In genomic region chr4:150495568-150495967, GRCm38 (mm10) we compare ENCODE assay signal across 17 mouse cellular contexts.
DNase-seq lines count a peak whose midpoint lies in the region; ATAC-seq lines count a peak whose summit lies in the region.
"Had no signal": no experiment of that assay in that cellular context is flagged by ENCODE, and none has a peak within 500 bp of the region (broad histone marks: within the 10 kb centered on the region; RNA-seq: fewer than 3 reads in every experiment).

No protein-coding gene starts in this region.

- ATAC-seq in forebrain, embryonic 13.5 days: no peak
- ATAC-seq in forebrain, embryonic 11.5 days (replicated peaks; ENCODE audit: low FRiP score): no peak
- ATAC-seq in hindbrain, embryonic 15.5 days (ENCODE audit: low FRiP score, low read depth): peak; percentile 27; the same call in 1 of the 2 replicates
- ATAC-seq in hindbrain, embryonic 12.5 days (ENCODE audit: low FRiP score): no peak
- peak; percentile 72 for ATAC-seq in granulocyte monocyte progenitor cell, adult 5-6 weeks (replicated peaks; ENCODE audit: poor library complexity, severe bottlenecking)
- peak; percentile 93 for ATAC-seq in megakaryocyte, adult 5-6 weeks (ENCODE audit: poor library complexity, severe bottlenecking)
- ATAC-seq: inflammation-experienced regulatory T-cells, adult 6 months had no signal

- H3K27ac ChIP-seq in forebrain, embryonic 13.5 days: peak overlapping the region; percentile 31; the same call in 1 of the 2 replicates
- no peak overlapping the region for H3K27ac ChIP-seq in forebrain, embryonic 11.5 days (ENCODE audit: low read depth, low read length)
- 0 out of 2 replicates have a peak overlapping the region, but pooled peaks have one; percentile 6 for H3K27ac ChIP-seq in hindbrain, embryonic 15.5 days (replicated peaks)
- no peak overlapping the region for H3K27ac ChIP-seq in hindbrain, embryonic 12.5 days
- H3K27ac ChIP-seq: embryonic facial prominence, embryonic 15.5 days; kidney, postnatal 0 days; limb, embryonic 10.5 days; liver, embryonic 14.5 days had no signal

- no peak for DNase-seq in forebrain, embryonic 11.5 days (ENCODE audit: low spot score)
- no peak for DNase-seq in right cerebral cortex, adult 2 months (ENCODE audit: low spot score in 2 of 2)
- no peak for DNase-seq in thymus, adult 18-20 months
- DNase-seq: adrenal gland, postnatal 10 days; cerebellum, postnatal 36 days; layer of hippocampus, postnatal 36 days; spleen, adult 18-20 months had no signal

- H3K9ac ChIP-seq in forebrain, embryonic 13.5 days: no peak overlapping the region
- no peak overlapping the region for H3K9ac ChIP-seq in forebrain, embryonic 11.5 days (ENCODE audit: low read length)
- H3K9ac ChIP-seq in hindbrain, embryonic 15.5 days: no peak overlapping the region
- no peak overlapping the region for H3K9ac ChIP-seq in hindbrain, embryonic 12.5 days
- H3K9ac ChIP-seq: embryonic facial prominence, embryonic 15.5 days; liver, embryonic 14.5 days had no signal

- no peaks in the 10 kb centered on the region for H3K36me3 ChIP-seq in forebrain, embryonic 13.5 days (ENCODE audit: poor library complexity, severe bottlenecking)
- H3K36me3 ChIP-seq in forebrain, embryonic 11.5 days (ENCODE audit: control insufficient read depth, insufficient read depth, low read length): no peaks in the 10 kb centered on the region
- H3K36me3 ChIP-seq in hindbrain, embryonic 15.5 days: no peaks in the 10 kb centered on the region
- no peaks in the 10 kb centered on the region for H3K36me3 ChIP-seq in hindbrain, embryonic 12.5 days
- H3K36me3 ChIP-seq: embryonic facial prominence, embryonic 15.5 days had no signal

- no peak overlapping the region for H3K4me3 ChIP-seq in forebrain, embryonic 13.5 days
- no peak overlapping the region for H3K4me3 ChIP-seq in forebrain, embryonic 11.5 days (ENCODE audit: low read depth, low read length)
- no peak overlapping the region for H3K4me3 ChIP-seq in hindbrain, embryonic 15.5 days
- no peak overlapping the region for H3K4me3 ChIP-seq in hindbrain, embryonic 12.5 days
- H3K4me3 ChIP-seq: embryonic facial prominence, embryonic 15.5 days; limb, embryonic 10.5 days had no signal

- no peaks in the 10 kb centered on the region for H3K27me3 ChIP-seq in forebrain, embryonic 13.5 days
- H3K27me3 ChIP-seq in forebrain, embryonic 11.5 days (ENCODE audit: control insufficient read depth, insufficient read depth, low read length): no peaks in the 10 kb centered on the region
- H3K27me3 ChIP-seq in hindbrain, embryonic 15.5 days: no peaks in the 10 kb centered on the region
- no peaks in the 10 kb centered on the region for H3K27me3 ChIP-seq in hindbrain, embryonic 12.5 days
- H3K27me3 ChIP-seq: embryonic facial prominence, embryonic 15.5 days had no signal

- peaks cover 16% of the 10 kb centered on the region for H3K4me1 ChIP-seq in forebrain, embryonic 13.5 days
- H3K4me1 ChIP-seq in forebrain, embryonic 11.5 days (replicated peaks; ENCODE audit: control insufficient read depth, insufficient read depth, low read length): 0 out of 2 replicates have a peak, but pooled peaks cover 2% of the 10 kb centered on the region
- H3K4me1 ChIP-seq in hindbrain, embryonic 15.5 days (replicated peaks): peaks cover 26% of the 10 kb centered on the region
- peaks cover 7% of the 10 kb centered on the region for H3K4me1 ChIP-seq in hindbrain, embryonic 12.5 days
- H3K4me1 ChIP-seq: limb, embryonic 10.5 days had no signal

- no peaks in the 10 kb centered on the region for H3K9me3 ChIP-seq in forebrain, embryonic 13.5 days (replicated peaks)
- H3K9me3 ChIP-seq in forebrain, embryonic 11.5 days (ENCODE audit: control insufficient read depth, low read length): no peaks in the 10 kb centered on the region
- H3K9me3 ChIP-seq in hindbrain, embryonic 15.5 days: no peaks in the 10 kb centered on the region
- H3K9me3 ChIP-seq in hindbrain, embryonic 12.5 days (replicated peaks): no peaks in the 10 kb centered on the region
- H3K9me3 ChIP-seq: embryonic facial prominence, embryonic 15.5 days; limb, embryonic 10.5 days had no signal

- no peak overlapping the region for H3K4me2 ChIP-seq in forebrain, embryonic 13.5 days
- no peak overlapping the region for H3K4me2 ChIP-seq in forebrain, embryonic 11.5 days (ENCODE audit: low read depth, low read length, severe bottlenecking)
- no peak overlapping the region for H3K4me2 ChIP-seq in hindbrain, embryonic 15.5 days
- H3K4me2 ChIP-seq in hindbrain, embryonic 12.5 days (replicated peaks): no peak overlapping the region
- H3K4me2 ChIP-seq: embryonic facial prominence, embryonic 15.5 days had no signal

- WGBS in forebrain, embryonic 13.5 days: 41% methylated on average over 2 of the region's 2 CpGs
- WGBS in forebrain, embryonic 11.5 days: 65% methylated on average over 2 of the region's 2 CpGs
- WGBS in hindbrain, embryonic 15.5 days: 49% methylated on average over 2 of the region's 2 CpGs
- WGBS in hindbrain, embryonic 12.5 days: 60% methylated on average over 2 of the region's 2 CpGs

Comparison
In these comparisons a context has a peak if more than half of its experiments do, and no peak if none do; other contexts are left out.
1. ATAC-seq: peak in hindbrain, embryonic 15.5 days (single experiment), granulocyte monocyte progenitor cell, adult 5-6 weeks (single experiment) and megakaryocyte, adult 5-6 weeks (single experiment); none in forebrain, embryonic 13.5 days (single experiment), forebrain, embryonic 11.5 days (single experiment) and hindbrain, embryonic 12.5 days (single experiment).
2. H3K27ac ChIP-seq: peak in forebrain, embryonic 13.5 days (single experiment) and hindbrain, embryonic 15.5 days (single experiment); none in forebrain, embryonic 11.5 days (single experiment) and hindbrain, embryonic 12.5 days (single experiment).